21 mouse cellular contexts compared by ENCODE assay signal in genomic region chr1:36840959-36841358, GRCm38 (mm10).
DNase-seq lines count a peak whose midpoint lies in the region; ATAC-seq and TF ChIP-seq lines count a peak whose summit lies in the region.
"Had no signal": no experiment of that assay in that cellular context is flagged by ENCODE, and none has a peak within 500 bp of the region (broad histone marks: within the 10 kb centered on the region; RNA-seq: fewer than 3 reads in every experiment).

No protein-coding gene starts in this region.

- peaks cover 6% of the 10 kb centered on the region for H3K79me2 ChIP-seq in heart, adult 2 months (replicated peaks; ENCODE audit: control insufficient read depth, insufficient read depth, low read length)

- TF ChIP-seq EP300 in heart, adult 2 months (IDR thresholded peaks at IDR 0.05; ENCODE audit: insufficient read depth, low read depth, low read length), result no peak

- TF ChIP-seq CTCF in gastrocnemius, adult 2 months (IDR thresholded peaks at IDR 0.05), result no peak
- no peak for TF ChIP-seq CTCF in heart, adult 2 months (IDR thresholded peaks at IDR 0.05)

- H3K36me3 ChIP-seq in heart, embryonic 11.5 days (ENCODE audit: control insufficient read depth, insufficient read depth, low read length), result 0 out of 2 replicates have a peak, but pooled peaks cover 5% of the 10 kb centered on the region
- peaks cover 18% of the 10 kb centered on the region for H3K36me3 ChIP-seq in heart, adult 2 months (ENCODE audit: control insufficient read depth, insufficient read depth, low read length)
- peaks cover 36% of the 10 kb centered on the region for H3K36me3 ChIP-seq in heart, embryonic 10.5 days

- no peak overlapping the region for H3K9ac ChIP-seq in heart, embryonic 11.5 days (ENCODE audit: low read depth, low read length)
- no peak overlapping the region for H3K9ac ChIP-seq in heart, adult 2 months (ENCODE audit: low read depth, low read length)

- H3K27ac ChIP-seq in gastrocnemius, adult 2 months, result peak overlapping the region; percentile 44; the same call in 1 of the 2 replicates
- H3K27ac ChIP-seq in heart, embryonic 11.5 days (ENCODE audit: low read depth, low read length), result no peak overlapping the region
- peak overlapping the region; percentile 69 for H3K27ac ChIP-seq in heart, adult 2 months
- H3K27ac ChIP-seq in heart, embryonic 10.5 days, result no peak overlapping the region

- no peak for ATAC-seq in heart, embryonic 11.5 days (replicated peaks; ENCODE audit: insufficient number of reproducible peaks, low FRiP score, low TSS enrichment)
- ATAC-seq: activated CD4-positive, CD25-positive, alpha-beta regulatory T cell, adult 4 months; CD4-positive, CD25-positive, alpha-beta regulatory T cell, adult 4 months; Patski had no signal

- DNase-seq in gastrocnemius, adult 2 months, result no peak
- DNase-seq in gastrocnemius, postnatal 14 days, result no peak
- peak; percentile 85 for DNase-seq in heart, adult 11 months
- peak in 1 of 2 experiments; percentile 20 for DNase-seq in heart, adult 2 months
- no peak for DNase-seq in heart, embryonic 10.5 days (ENCODE audit: low spot score)
- DNase-seq: adrenal gland, adult 2 months; adrenal gland, adult 8-10 months; adrenal gland, postnatal 10 days; adrenal gland, postnatal 14 days; adrenal gland, postnatal 25 days; adrenal gland, postnatal 36 days; B cell, adult 2 months; cerebellum, adult 11 months; cerebellum, adult 11-12 months; cerebellum, adult 18-20 months had no signal

- H3K27me3 ChIP-seq in heart, embryonic 11.5 days (ENCODE audit: control insufficient read depth, insufficient read depth, low read length), result no peaks in the 10 kb centered on the region
- no peaks in the 10 kb centered on the region for H3K27me3 ChIP-seq in heart, adult 2 months (ENCODE audit: control insufficient read depth, insufficient read depth, low read length)
- H3K27me3 ChIP-seq in heart, embryonic 10.5 days (ENCODE audit: insufficient read depth, poor library complexity, severe bottlenecking), result no peaks in the 10 kb centered on the region
- H3K27me3 ChIP-seq: CH12.LX, Patski had no signal

- no peak overlapping the region for H3K4me3 ChIP-seq in gastrocnemius, adult 2 months
- H3K4me3 ChIP-seq in heart, embryonic 11.5 days (ENCODE audit: low read depth, low read length), result no peak overlapping the region
- no peak overlapping the region for H3K4me3 ChIP-seq in heart, adult 2 months
- H3K4me3 ChIP-seq in heart, embryonic 10.5 days, result no peak overlapping the region

- 98% methylated on average over 2 of the region's 2 CpGs for WGBS in heart, embryonic 11.5 days (ENCODE audit: insufficient replicate concordance)
- 76% methylated on average over 2 of the region's 2 CpGs for WGBS in heart, adult 2 months
- WGBS in heart, embryonic 10.5 days, result 91% methylated on average over 2 of the region's 2 CpGs

- no peaks in the 10 kb centered on the region for H3K9me3 ChIP-seq in heart, embryonic 11.5 days (replicated peaks; ENCODE audit: control insufficient read depth, low read length)
- no peaks in the 10 kb centered on the region for H3K9me3 ChIP-seq in heart, embryonic 10.5 days
- H3K9me3 ChIP-seq: G1E had no signal

- TF ChIP-seq POLR2A in heart, adult 2 months (IDR thresholded peaks at IDR 0.05; ENCODE audit: insufficient read depth, low read depth, low read length), result no peak

- intact Hi-C loops in gastrocnemius, adult 2 months (cut with DNase I), result loop anchor here (10.0 kb wide), 1 partner anchor 284 kb away; no protein-coding TSS in a partner anchor
- intact Hi-C loops in gastrocnemius, postnatal 14 days (cut with DNase I; ENCODE audit: low total_unique reads), result no loop called here
- intact Hi-C loops in heart, adult 2 months (cut with DNase I), result no loop called here

- H3K4me1 ChIP-seq in heart, embryonic 11.5 days (ENCODE audit: control insufficient read depth, insufficient read depth, low read length), result peaks cover 7% of the 10 kb centered on the region
- H3K4me1 ChIP-seq in heart, adult 2 months (ENCODE audit: control insufficient read depth, insufficient read depth, low read length), result peaks cover 2% of the 10 kb centered on the region
- H3K4me1 ChIP-seq in heart, embryonic 10.5 days, result peaks cover 14% of the 10 kb centered on the region

- H3K4me2 ChIP-seq in heart, embryonic 11.5 days, result no peak overlapping the region

Comparison
In these comparisons a context has a peak if more than half of its experiments do, and no peak if none do; other contexts are left out.
1. H3K27ac ChIP-seq: peak in gastrocnemius, adult 2 months (single experiment) and heart, adult 2 months (single experiment); none in heart, embryonic 11.5 days (single experiment) and heart, embryonic 10.5 days (single experiment).